Mouse (Mus musculus): ENCODE measurements around the gene Gm10190. TPM values are rescaled to one million over a fixed set of nuclear protein-coding genes. Genes with fewer than 3 reads are reported as not detected.
"Not testable (repeated sequence)": the region's sequence is repeated elsewhere in the genome, so short reads cannot be mapped to it uniquely, and the experiment has no call there.

The Gm10190 gene
- polyA plus RNA-seq (2016; fragmentation: Nextera tagmentation; extraction: Ambion mirVana) = 0.63 TPM in 1 of 2 replicates, not detected in the other

DNA sequence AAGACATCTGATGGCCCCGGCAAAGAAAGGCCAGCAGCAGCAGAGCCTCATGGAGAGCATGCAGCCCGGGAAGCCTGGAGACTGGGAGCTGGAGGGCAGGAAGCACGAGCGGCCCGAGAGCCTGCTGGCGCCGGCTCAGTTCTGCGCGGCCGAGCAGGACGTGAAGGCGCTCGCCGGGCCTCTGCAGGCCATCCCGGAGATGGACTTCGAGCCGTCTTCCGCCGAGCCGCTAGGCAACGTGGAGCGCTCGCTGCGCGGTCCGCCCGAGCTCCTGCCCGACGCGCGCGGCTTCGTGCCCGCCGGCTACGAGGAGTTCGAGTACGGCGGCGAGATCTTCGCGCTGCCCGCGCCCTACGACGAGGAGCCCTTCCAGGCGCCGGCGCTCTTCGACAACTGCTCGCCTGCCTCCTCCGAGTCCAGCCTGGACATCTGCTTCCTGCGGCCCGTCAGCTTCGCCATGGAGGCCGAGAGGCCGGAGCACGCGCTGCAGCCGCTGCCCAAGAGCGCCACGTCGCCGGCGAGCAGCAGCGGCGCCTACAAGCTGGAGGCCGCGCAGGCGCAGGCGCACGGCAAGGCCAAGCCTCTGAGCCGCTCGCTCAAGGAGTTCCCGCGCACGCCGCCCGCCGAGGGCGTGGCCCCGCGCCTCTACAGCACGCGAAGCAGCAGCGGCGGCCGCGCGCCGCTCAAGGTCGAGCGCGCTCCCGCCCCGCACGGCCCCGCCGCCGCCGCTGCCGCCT is at the start of gene Gm10190:
Gene Gm10190, minus strand, starts transcription at position 553 of the 737 bp plus-strand sequence.
- peak within 1 kb of the TSS; percentile 88 for H3K27ac ChIP-seq
- H3K36me3 ChIP-seq (replicated peaks) = no peaks in the 10 kb centered on the region
- peak within 1 kb of the TSS; percentile 59 for H3K4me3 ChIP-seq
- peaks cover 56% of the 10 kb centered on the region for H3K27me3 ChIP-seq (ENCODE audit: poor library complexity, severe bottlenecking)
- H3K4me1 ChIP-seq = peaks cover 13% of the 10 kb centered on the region
- WGBS = 5% methylated on average over 102 of the region's 102 CpGs
- DNase-seq (ENCODE audit: extremely low spot score, low spot score) = peak; percentile 83
- H3K9me3 ChIP-seq = no peaks in the 10 kb centered on the region

DNA sequence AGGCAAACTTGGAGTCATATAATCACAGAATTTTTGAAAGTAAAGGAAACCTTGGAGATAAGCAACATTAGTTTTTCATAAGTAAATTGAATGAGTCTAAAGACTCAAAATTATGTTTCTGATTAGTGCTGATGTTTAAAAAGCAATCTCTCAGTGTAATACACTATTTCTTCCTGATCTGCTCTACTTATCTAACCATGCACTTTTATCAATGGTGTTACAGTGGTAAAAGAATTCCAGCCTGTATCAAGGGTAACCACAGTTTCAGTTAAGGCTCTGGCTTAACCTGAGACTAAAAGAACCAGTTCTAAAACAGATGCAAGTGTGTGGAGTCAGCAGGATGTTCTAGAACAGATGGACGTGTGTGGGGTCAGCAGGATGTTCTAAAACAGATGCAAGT is 47.7 kb upstream of the Gm10190 start:
- Histone ChIP-seq H3K36me3 (replicated peaks) (peaks cover 74% of the 10 kb centered on the region), H3K27ac (no peak overlapping the region), H3K4me1 (no peaks in the 10 kb centered on the region), H3K4me3 (no peak overlapping the region), H3K27me3 (ENCODE audit: poor library complexity, severe bottlenecking) (no peaks in the 10 kb centered on the region), H3K9me3 (peaks cover 6% of the 10 kb centered on the region; the same call in 1 of the 2 replicates)
- no peak for DNase-seq (ENCODE audit: extremely low spot score, low spot score)
- 92% methylated on average over 1 of the region's 1 CpGs for WGBS

DNA sequence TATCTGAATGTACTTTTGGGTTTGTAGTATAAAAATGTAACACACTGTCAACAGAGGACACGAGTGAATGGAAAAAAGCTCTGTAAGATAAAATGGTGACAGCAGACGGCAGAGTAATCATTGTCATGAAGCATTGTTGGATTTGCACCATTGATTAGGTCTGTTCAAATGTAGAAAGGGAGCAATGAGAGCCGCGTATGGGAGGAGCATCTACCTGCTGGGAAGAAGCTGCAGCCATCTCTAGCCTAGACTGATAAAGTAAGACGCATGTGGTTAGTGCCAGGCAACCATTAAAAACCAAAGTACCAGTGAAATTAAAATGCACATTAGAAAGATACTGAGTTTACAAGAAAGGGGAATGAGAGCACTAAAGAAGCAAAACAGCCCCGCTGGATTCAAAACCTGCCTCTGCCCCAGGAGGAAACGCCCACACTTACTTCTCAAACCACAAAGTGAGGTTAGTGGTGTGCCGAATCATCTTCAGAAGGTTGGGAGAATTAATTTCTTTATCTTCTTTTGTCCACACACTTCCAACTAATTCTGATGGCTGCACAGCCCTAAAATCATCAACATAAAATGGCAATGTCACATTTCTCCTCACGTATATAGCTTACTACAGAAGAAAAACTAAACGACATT is 45.4 kb upstream of the Gm10190 start:
- Histone ChIP-seq H3K27me3 (ENCODE audit: poor library complexity, severe bottlenecking) (no peaks in the 10 kb centered on the region), H3K9me3 (peaks cover 6% of the 10 kb centered on the region; the same call in 1 of the 2 replicates), H3K4me1 (no peaks in the 10 kb centered on the region), H3K27ac (no peak overlapping the region), H3K36me3 (replicated peaks) (peaks cover 91% of the 10 kb centered on the region), H3K4me3 (no peak overlapping the region)
- 91% methylated on average over 10 of the region's 10 CpGs for WGBS
- no peak for DNase-seq (ENCODE audit: extremely low spot score, low spot score)

- 75% methylated on average over 1 of the region's 1 CpGs for WGBS
- no peaks in the 10 kb centered on the region for H3K4me1 ChIP-seq
- H3K36me3 ChIP-seq (replicated peaks) = peaks cover 96% of the 10 kb centered on the region
- no peaks in the 10 kb centered on the region for H3K9me3 ChIP-seq
- no peak overlapping the region for H3K27ac ChIP-seq
- DNase-seq (ENCODE audit: extremely low spot score, low spot score) = no peak
- no peaks in the 10 kb centered on the region for H3K27me3 ChIP-seq (ENCODE audit: poor library complexity, severe bottlenecking)
- H3K4me3 ChIP-seq = no peak overlapping the region
These were observed 37.8 kb upstream of the Gm10190 start for GRCm38 (mm10) chr17:80411182-80411581.

GRCm38 (mm10) chr17:80398243-80398642 is 24.9 kb upstream of the Gm10190 start:
- no peak for DNase-seq (ENCODE audit: extremely low spot score, low spot score)
- Histone ChIP-seq H3K27ac (no peak overlapping the region), H3K4me1 (no peaks in the 10 kb centered on the region), H3K9me3 (no peaks in the 10 kb centered on the region), H3K36me3 (replicated peaks) (peaks cover 57% of the 10 kb centered on the region), H3K27me3 (ENCODE audit: poor library complexity, severe bottlenecking) (no peaks in the 10 kb centered on the region), H3K4me3 (no peak overlapping the region)
- 94% methylated on average over 7 of the region's 7 CpGs for WGBS

DNA sequence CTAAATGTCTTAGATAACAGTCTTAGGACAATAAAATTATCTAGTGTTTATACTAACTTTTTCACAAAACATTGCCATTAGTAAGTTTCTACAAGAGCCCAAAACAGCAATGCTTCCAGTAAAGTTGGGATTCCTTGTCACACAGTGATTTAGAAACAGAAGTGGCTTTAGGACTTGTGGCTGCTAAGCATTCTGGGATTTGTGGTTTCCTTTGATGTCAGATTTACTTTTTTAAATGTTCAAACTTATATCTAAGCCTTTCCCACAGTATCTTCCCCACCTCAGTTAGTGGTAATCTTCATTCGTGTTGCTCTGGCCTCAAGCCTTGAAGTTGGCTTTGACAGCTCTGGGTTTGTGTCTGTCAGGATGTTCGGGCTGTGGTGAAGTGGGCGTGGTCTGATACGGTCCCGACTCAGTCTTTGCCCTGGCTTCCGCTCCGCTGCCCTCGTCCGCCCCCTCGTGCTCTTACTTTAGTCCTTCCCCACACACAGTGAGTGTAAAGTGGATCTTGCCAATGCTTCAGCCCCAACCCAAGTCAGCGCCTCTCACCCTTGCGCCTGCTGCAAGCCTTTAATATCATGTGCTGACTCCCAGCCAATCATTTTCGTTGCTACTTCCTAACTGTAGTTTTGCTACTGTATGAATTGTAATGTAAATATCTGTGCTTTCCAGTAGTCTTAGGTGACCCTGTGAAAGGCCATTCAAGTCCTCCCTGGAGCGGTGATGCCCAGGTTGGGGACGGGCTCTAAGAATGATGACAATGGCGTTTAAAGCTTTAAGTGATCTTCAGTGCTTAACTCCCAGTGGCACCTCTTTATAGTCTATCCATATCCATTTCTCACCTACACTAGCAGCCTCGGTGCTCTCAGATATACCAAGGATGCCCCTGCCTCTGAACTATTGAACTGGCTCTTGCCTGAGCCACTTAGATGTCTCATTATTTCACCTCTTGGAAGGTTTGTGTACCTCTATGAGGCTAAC is 18.4 kb upstream of the Gm10190 start:
- peaks cover 4% of the 10 kb centered on the region; the same call in 1 of the 2 replicates for H3K36me3 ChIP-seq (replicated peaks)
- H3K4me3 ChIP-seq = peak overlapping the region; percentile 53
- no peaks in the 10 kb centered on the region for H3K9me3 ChIP-seq
- H3K27me3 ChIP-seq (ENCODE audit: poor library complexity, severe bottlenecking) = no peaks in the 10 kb centered on the region
- H3K4me1 ChIP-seq = peaks cover 8% of the 10 kb centered on the region
- peak; percentile 59 for DNase-seq (ENCODE audit: extremely low spot score, low spot score)
- WGBS = 15% methylated on average over 17 of the region's 17 CpGs
- H3K27ac ChIP-seq = no peak overlapping the region

GRCm38 (mm10) chr17:80390024-80390423 is 16.7 kb upstream of the Gm10190 start:
- Histone ChIP-seq H3K27me3 (ENCODE audit: poor library complexity, severe bottlenecking) (no peaks in the 10 kb centered on the region), H3K4me3 (no peak overlapping the region), H3K36me3 (replicated peaks) (no peaks in the 10 kb centered on the region), H3K4me1 (peaks cover 8% of the 10 kb centered on the region), H3K9me3 (no peaks in the 10 kb centered on the region), H3K27ac (no peak overlapping the region)
- no peak for DNase-seq (ENCODE audit: extremely low spot score, low spot score)
- WGBS = 68% methylated on average over 10 of the region's 10 CpGs

DNA sequence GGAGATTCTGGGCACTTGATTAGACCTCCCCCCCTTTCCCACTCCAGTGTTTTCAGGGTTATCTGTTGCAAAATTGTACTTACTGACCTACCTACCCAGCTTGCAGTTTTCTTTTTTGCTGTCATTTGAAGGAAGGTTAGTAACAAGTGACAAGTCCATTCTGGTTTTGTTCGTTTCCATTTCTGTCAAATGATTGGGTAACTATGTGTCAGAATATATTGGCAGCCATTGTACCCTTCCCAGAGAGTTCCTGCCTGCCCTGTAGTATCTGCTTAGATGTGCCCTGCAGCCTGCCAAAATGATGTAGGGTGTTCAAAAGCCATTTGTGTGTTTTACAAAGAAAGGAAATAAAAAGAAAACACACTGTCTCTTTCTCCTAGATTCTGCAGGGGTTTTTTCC is 12.3 kb upstream of the Gm10190 start:
- 88% methylated on average over 1 of the region's 1 CpGs for WGBS
- Histone ChIP-seq H3K27me3 (ENCODE audit: poor library complexity, severe bottlenecking) (peaks cover 4% of the 10 kb centered on the region; the same call in 1 of the 2 replicates), H3K36me3 (replicated peaks) (no peaks in the 10 kb centered on the region), H3K4me1 (no peaks in the 10 kb centered on the region), H3K27ac (no peak overlapping the region), H3K4me3 (no peak overlapping the region), H3K9me3 (no peaks in the 10 kb centered on the region)
- no peak for DNase-seq (ENCODE audit: extremely low spot score, low spot score)

DNA sequence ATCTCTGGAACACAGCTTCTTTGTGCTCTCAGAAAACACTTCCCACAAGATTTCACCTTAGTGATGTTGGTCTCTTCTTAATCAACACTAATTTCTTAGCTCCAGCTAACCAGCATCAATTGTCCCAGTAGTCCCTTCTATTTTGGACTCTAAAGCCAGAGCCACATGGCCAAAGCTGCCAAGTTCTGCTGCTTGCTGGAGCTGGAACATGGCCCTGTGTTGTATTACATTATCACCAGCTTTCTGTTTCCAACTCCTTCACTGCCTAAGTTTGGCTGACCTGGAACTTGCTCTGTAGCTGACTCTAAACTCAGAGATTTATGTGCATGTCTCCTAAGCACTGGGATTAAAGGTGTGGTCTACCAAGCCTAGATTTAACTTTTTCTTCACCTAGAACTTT is 5.0 kb upstream of the Gm10190 start:
- H3K9me3 ChIP-seq; H3K36me3 ChIP-seq (replicated peaks); H3K4me1 ChIP-seq; H3K27ac ChIP-seq; H3K4me3 ChIP-seq; DNase-seq (ENCODE audit: extremely low spot score, low spot score): not testable (repeated sequence)
- H3K27me3 ChIP-seq (ENCODE audit: poor library complexity, severe bottlenecking) = peaks cover 30% of the 10 kb centered on the region

- Histone ChIP-seq H3K9me3 (no peaks in the 10 kb centered on the region), H3K4me1 (peaks cover 13% of the 10 kb centered on the region), H3K4me3 (peak overlapping the region; percentile 59), H3K27ac (peak overlapping the region; percentile 88), H3K36me3 (replicated peaks) (no peaks in the 10 kb centered on the region), H3K27me3 (ENCODE audit: poor library complexity, severe bottlenecking) (peaks cover 56% of the 10 kb centered on the region)
- DNase-seq (ENCODE audit: extremely low spot score, low spot score) = no peak
- WGBS = 27% methylated on average over 29 of the region's 29 CpGs
These were observed 370 bp upstream of the Gm10190 start for GRCm38 (mm10) chr17:80373726-80374096.

- H3K4me3 ChIP-seq = no peak overlapping the region
- H3K9me3 ChIP-seq = no peaks in the 10 kb centered on the region
- 89% methylated on average over 9 of the region's 9 CpGs for WGBS
- no peak overlapping the region for H3K27ac ChIP-seq
- DNase-seq (ENCODE audit: extremely low spot score, low spot score) = no peak
- no peaks in the 10 kb centered on the region for H3K36me3 ChIP-seq (replicated peaks)
- peaks cover 32% of the 10 kb centered on the region for H3K27me3 ChIP-seq (ENCODE audit: poor library complexity, severe bottlenecking)
- H3K4me1 ChIP-seq = peaks cover 9% of the 10 kb centered on the region
These were observed 4.7 kb downstream of the Gm10190 start for GRCm38 (mm10) chr17:80368606-80369005.

- no peak overlapping the region for H3K27ac ChIP-seq
- no peak overlapping the region for H3K4me3 ChIP-seq
- no peaks in the 10 kb centered on the region for H3K4me1 ChIP-seq
- no peaks in the 10 kb centered on the region for H3K36me3 ChIP-seq (replicated peaks)
- H3K27me3 ChIP-seq (ENCODE audit: poor library complexity, severe bottlenecking) = peaks cover 23% of the 10 kb centered on the region
- WGBS = 88% methylated on average over 5 of the region's 5 CpGs
- DNase-seq (ENCODE audit: extremely low spot score, low spot score) = no peak
- H3K9me3 ChIP-seq = no peaks in the 10 kb centered on the region
These were observed 6.1 kb downstream of the Gm10190 start for GRCm38 (mm10) chr17:80367276-80367675.

Data from forebrain, embryonic 10.5 days (tissue).